Mouse (Mus musculus) spleen, adult 2 months (tissue): ENCODE data around the gene Tsr3.

Experiments used
- CTCF ChIP-seq: fragments of 200-500 bp; IDR thresholded peaks from 2 replicates; pipeline ENCODE4 v1.5.1; 2011; ENCODE audit warnings: mild to moderate bottlenecking, inconsistent platforms; ENCODE audit not compliant: insufficient read depth, insufficient read length, insufficient replicate concordance; ENCODE audit errors: extremely low read depth
- POLR2A ChIP-seq: fragments of 200-500 bp; IDR thresholded peaks from 2 replicates; pipeline ENCODE4 v1.6.1; 2011; ENCODE audit warnings: low read depth, low read length, inconsistent platforms

DNA sequence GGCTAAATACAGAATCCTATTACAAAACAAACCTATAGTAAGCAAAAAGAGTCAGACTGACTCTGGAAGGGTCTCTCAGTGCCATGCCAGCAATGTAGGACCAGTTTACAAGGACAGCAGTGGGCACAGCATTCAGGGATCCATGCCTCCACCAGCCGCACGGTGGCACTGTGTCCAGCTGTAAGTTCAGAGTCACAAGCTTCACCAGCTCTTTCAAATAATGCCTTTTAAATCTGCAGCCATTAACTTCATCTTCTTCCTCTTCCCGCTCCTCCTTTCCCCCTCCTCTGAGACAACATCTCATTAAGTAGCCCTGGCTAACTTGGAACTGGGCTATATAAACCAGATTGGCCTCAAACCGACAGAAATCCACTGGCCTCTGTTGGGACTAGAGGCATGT lies 48.9 kb downstream of the Tsr3 start:
- TF ChIP-seq CTCF (peak; percentile 64; the same call in 1 of the 2 replicates), POLR2A (no peak)
